Mouse (Mus musculus): ENCODE measurements around the gene Rhbdf1. TPM values are rescaled to one million over a fixed set of nuclear protein-coding genes. Genes with fewer than 3 reads are reported as not detected.
A peak's percentile ranks its signal among the peaks of the same experiment; 100 is the strongest.

Gene Rhbdf1
- polyA plus RNA-seq, 1 experiment from 2014 or later = 57.6 TPM

DNA sequence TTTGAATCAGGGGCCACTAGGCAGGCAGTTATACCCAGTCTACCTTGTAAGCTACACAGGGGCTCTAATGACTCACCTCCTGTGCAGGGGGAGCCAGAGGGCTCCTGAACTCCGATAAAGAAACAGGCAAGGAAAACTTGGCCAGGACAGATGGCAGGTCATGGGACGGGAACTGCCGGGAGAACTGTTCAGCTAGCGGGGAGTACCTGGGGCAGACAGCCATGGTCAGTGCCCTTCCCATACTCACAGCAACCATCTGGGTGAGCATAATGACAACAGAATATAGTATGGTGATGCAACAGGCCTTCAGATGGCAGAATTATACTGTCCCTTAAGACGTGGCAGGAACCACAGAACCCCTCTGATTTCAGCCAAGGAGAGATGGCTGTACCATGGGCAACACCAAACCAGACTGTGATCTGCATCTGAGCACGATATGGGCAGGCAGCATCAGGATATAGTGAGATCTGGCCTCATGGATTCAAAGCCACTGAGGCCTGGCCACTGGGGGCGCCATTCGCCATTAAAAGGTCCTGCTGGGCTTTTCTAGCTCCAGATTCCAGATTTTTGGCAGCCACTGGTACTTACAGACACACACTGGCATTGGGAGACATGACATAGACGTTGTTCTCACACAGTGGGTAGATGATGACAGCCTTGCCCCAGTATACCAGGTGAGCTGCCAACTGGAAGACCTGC is 14.8 kb upstream of the Rhbdf1 start:
- peaks cover 26% of the 10 kb centered on the region for H3K4me1 ChIP-seq
- H3K4me3 ChIP-seq (replicated peaks) = no peak overlapping the region
- H3K27ac ChIP-seq = peak overlapping the region; percentile 67; the same call in 1 of the 2 replicates
- no peaks in the 10 kb centered on the region for H3K27me3 ChIP-seq (replicated peaks)
- no peak overlapping the region for H3K9ac ChIP-seq
- H3K9me3 ChIP-seq = no peaks in the 10 kb centered on the region
- peaks cover 23% of the 10 kb centered on the region for H3K36me3 ChIP-seq
- no peak overlapping the region for H3K4me2 ChIP-seq
- WGBS = 60% methylated on average over 9 of the region's 9 CpGs
- no peak for ATAC-seq (ENCODE audit: insufficient read depth, low FRiP score, low read depth)

GRCm38 (mm10) chr11:32236132-32236531 is 14.0 kb upstream of the Rhbdf1 start:
- H3K4me3 ChIP-seq (replicated peaks) = no peak overlapping the region
- no peak for ATAC-seq (ENCODE audit: insufficient read depth, low FRiP score, low read depth)
- H3K9me3 ChIP-seq = no peaks in the 10 kb centered on the region
- H3K9ac ChIP-seq = no peak overlapping the region
- H3K27me3 ChIP-seq (replicated peaks) = no peaks in the 10 kb centered on the region
- H3K4me1 ChIP-seq = peaks cover 26% of the 10 kb centered on the region
- 58% methylated on average over 2 of the region's 2 CpGs for WGBS
- H3K27ac ChIP-seq = peak overlapping the region; percentile 67; the same call in 1 of the 2 replicates
- no peak overlapping the region for H3K4me2 ChIP-seq
- peaks cover 29% of the 10 kb centered on the region for H3K36me3 ChIP-seq

DNA sequence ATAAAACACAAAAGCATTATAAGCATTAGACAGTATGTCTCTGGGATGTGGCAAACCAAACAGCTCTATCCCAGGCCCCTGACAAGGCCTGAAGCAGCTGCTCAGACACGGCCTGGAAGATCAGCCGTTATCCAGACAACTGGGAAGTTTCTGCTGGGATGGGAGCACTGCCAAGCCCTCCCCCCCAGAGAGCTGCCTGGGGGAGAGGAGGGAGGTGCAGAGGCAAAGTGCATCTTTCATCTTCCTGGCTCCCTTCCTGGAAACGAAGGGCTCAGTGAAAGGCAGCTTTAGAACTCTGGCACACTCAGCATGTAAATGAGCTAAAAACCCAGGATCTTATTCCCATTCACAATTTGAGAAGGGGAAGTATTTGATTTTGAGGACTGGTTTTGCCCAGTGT is 13.5 kb upstream of the Rhbdf1 start:
- 34% methylated on average over 3 of the region's 3 CpGs for WGBS
- H3K4me3 ChIP-seq (replicated peaks) = no peak overlapping the region
- peaks cover 26% of the 10 kb centered on the region for H3K36me3 ChIP-seq
- H3K4me2 ChIP-seq = no peak overlapping the region
- ATAC-seq (ENCODE audit: insufficient read depth, low FRiP score, low read depth) = peak; percentile 37; the same call in 1 of the 2 replicates
- H3K27me3 ChIP-seq (replicated peaks) = no peaks in the 10 kb centered on the region
- no peak overlapping the region for H3K9ac ChIP-seq
- no peaks in the 10 kb centered on the region for H3K9me3 ChIP-seq
- H3K27ac ChIP-seq = peak overlapping the region; percentile 74
- peaks cover 26% of the 10 kb centered on the region for H3K4me1 ChIP-seq

DNA sequence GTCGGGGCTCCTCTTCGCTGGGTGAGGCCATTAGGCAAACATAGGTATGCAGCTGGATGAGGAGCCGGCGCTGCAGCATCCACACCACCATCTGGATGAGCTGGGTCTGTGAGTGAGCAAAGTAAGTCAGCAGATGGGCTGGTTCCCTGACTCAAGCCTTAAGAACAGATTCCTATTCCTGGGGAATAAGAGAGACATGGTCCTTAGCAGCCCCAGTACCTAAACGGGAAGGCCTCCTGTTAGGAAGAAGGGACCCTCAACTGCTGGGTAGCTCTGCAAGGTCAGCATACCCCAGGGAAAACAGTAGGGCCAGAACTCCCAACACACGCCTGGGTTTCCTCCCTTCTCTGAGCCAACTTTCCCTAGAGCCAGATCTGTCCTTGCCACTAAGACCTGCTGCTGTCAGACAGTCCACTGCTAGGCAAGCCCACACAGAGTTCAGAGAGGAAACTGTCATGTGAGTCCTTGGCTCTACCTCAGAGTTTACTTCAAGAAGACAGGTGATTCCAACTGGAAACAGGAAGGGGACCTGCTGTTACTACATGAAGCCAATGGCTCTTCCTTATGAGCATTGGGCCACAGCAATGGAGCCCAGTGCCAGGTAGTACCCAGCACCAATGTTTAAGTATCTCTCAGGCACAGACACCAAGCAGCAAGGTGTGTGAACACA is 12.9 kb upstream of the Rhbdf1 start:
- Histone ChIP-seq H3K27me3 (replicated peaks) (no peaks in the 10 kb centered on the region), H3K27ac (peak overlapping the region; percentile 74), H3K9me3 (no peaks in the 10 kb centered on the region), H3K4me1 (peaks cover 26% of the 10 kb centered on the region), H3K4me3 (replicated peaks) (no peak overlapping the region), H3K4me2 (no peak overlapping the region), H3K9ac (no peak overlapping the region), H3K36me3 (peaks cover 28% of the 10 kb centered on the region)
- no peak for ATAC-seq (ENCODE audit: insufficient read depth, low FRiP score, low read depth)
- 88% methylated on average over 6 of the region's 6 CpGs for WGBS

DNA sequence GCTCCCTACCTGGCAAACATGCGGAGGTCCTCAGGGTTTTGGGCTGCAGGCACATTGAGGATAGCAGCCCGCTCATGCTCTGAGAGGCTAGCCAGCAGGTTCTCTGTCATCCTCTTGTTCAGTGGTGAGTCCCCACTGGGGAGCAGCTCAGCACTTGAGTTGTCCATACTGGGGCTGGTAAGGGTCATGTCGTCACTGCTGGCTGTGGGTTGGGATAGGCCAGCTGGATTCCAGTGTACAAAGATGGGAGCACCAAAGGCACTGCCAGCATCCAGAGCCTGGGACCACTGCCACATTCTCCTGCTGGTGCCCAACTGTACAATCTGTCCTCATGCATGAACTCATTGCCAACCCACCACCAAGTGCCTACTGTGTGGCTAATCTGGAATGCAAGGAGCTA is 11.8 kb upstream of the Rhbdf1 start:
- no peaks in the 10 kb centered on the region for H3K9me3 ChIP-seq
- H3K4me3 ChIP-seq (replicated peaks) = no peak overlapping the region
- no peak overlapping the region for H3K9ac ChIP-seq
- peaks cover 25% of the 10 kb centered on the region for H3K36me3 ChIP-seq
- H3K27me3 ChIP-seq (replicated peaks) = no peaks in the 10 kb centered on the region
- peaks cover 26% of the 10 kb centered on the region for H3K4me1 ChIP-seq
- H3K27ac ChIP-seq = no peak overlapping the region; the same call in 1 of the 2 replicates
- 85% methylated on average over 3 of the region's 3 CpGs for WGBS
- ATAC-seq (ENCODE audit: insufficient read depth, low FRiP score, low read depth) = no peak
- H3K4me2 ChIP-seq = no peak overlapping the region

DNA sequence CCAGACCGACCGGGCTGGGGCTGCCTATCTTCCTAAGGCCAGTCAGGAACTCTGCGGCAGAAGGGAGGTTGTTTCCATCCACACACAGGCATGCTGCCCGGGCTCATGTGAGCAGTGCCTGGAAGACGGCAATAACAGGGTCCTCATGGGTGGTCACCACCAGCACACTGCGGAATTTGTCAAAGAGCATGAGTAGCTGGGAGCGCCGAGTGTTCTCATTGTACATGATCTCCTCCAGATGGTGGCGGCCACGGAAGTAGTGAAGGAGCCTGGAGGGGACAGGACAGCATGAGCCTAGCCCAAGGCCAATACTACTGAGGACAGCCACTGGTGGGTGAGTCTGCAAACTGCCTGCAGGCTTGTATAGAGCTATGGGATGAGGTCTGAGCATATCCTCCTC is 10.7 kb upstream of the Rhbdf1 start:
- no peak for ATAC-seq (ENCODE audit: insufficient read depth, low FRiP score, low read depth)

DNA sequence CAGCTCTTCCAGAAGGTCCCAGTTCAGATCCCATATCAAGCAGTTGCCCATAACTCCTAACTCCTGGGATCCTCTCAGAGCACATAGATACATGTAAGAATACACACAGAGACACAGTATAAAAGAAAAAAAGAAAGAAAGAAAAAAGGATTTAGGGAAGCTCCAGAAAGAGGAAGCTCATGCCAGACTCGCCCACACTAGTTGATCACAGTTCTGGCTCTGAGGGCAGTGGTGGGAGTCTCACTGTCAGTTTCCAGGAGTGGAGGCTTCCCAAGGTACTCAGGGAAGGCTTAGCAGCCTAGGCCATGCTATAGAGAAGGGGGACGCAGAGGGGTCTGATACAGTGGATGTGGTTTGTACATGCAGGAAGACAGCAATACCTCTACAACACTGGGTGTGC is 9.0 kb upstream of the Rhbdf1 start:
- H3K4me2 ChIP-seq = no peak overlapping the region
- no peak overlapping the region for H3K27ac ChIP-seq
- H3K36me3 ChIP-seq = peaks cover 22% of the 10 kb centered on the region
- no peaks in the 10 kb centered on the region for H3K9me3 ChIP-seq
- no peak overlapping the region for H3K9ac ChIP-seq
- peaks cover 30% of the 10 kb centered on the region for H3K4me1 ChIP-seq
- 94% methylated on average over 2 of the region's 2 CpGs for WGBS
- H3K27me3 ChIP-seq (replicated peaks) = no peaks in the 10 kb centered on the region
- H3K4me3 ChIP-seq (replicated peaks) = no peak overlapping the region
- ATAC-seq (ENCODE audit: insufficient read depth, low FRiP score, low read depth) = no peak

More for the DNA sequence above, 10.7 kb upstream of the Rhbdf1 start:
- Histone ChIP-seq H3K4me1 (peaks cover 26% of the 10 kb centered on the region), H3K4me2 (no peak overlapping the region), H3K9me3 (no peaks in the 10 kb centered on the region), H3K36me3 (peaks cover 22% of the 10 kb centered on the region), H3K27me3 (replicated peaks) (no peaks in the 10 kb centered on the region), H3K9ac (no peak overlapping the region), H3K4me3 (replicated peaks) (no peak overlapping the region), H3K27ac (no peak overlapping the region)
- 69% methylated on average over 10 of the region's 10 CpGs for WGBS

GRCm38 (mm10) chr11:32230220-32230619 is 8.1 kb upstream of the Rhbdf1 start:
- H3K9me3 ChIP-seq = no peaks in the 10 kb centered on the region
- ATAC-seq (ENCODE audit: insufficient read depth, low FRiP score, low read depth) = no peak
- H3K4me1 ChIP-seq = peaks cover 30% of the 10 kb centered on the region
- WGBS = 85% methylated on average over 4 of the region's 4 CpGs
- H3K4me2 ChIP-seq = no peak overlapping the region
- peaks cover 22% of the 10 kb centered on the region for H3K36me3 ChIP-seq
- H3K9ac ChIP-seq = no peak overlapping the region
- H3K27ac ChIP-seq = no peak overlapping the region
- no peak overlapping the region for H3K4me3 ChIP-seq (replicated peaks)
- no peaks in the 10 kb centered on the region for H3K27me3 ChIP-seq (replicated peaks)

GRCm38 (mm10) chr11:32228292-32228845 is 6.3 kb upstream of the Rhbdf1 start:
- no peak for ATAC-seq (ENCODE audit: insufficient read depth, low FRiP score, low read depth)
- Histone ChIP-seq H3K4me2 (no peak overlapping the region), H3K9me3 (no peaks in the 10 kb centered on the region), H3K27ac (no peak overlapping the region), H3K36me3 (peaks cover 15% of the 10 kb centered on the region), H3K27me3 (replicated peaks) (no peaks in the 10 kb centered on the region), H3K9ac (no peak overlapping the region), H3K4me3 (replicated peaks) (no peak overlapping the region), H3K4me1 (peaks cover 35% of the 10 kb centered on the region)
- 85% methylated on average over 3 of the region's 3 CpGs for WGBS

- H3K4me1 ChIP-seq = peaks cover 43% of the 10 kb centered on the region
- H3K9me3 ChIP-seq = no peaks in the 10 kb centered on the region
- no peak overlapping the region for H3K27ac ChIP-seq
- peaks cover 12% of the 10 kb centered on the region for H3K36me3 ChIP-seq
- no peak for ATAC-seq (ENCODE audit: insufficient read depth, low FRiP score, low read depth)
- H3K4me2 ChIP-seq = peak overlapping the region; percentile 84; the same call in 1 of the 2 replicates
- H3K4me3 ChIP-seq (replicated peaks) = peak overlapping the region; percentile 73; the same call in 1 of the 2 replicates
- 86% methylated on average over 9 of the region's 9 CpGs for WGBS
- H3K27me3 ChIP-seq (replicated peaks) = no peaks in the 10 kb centered on the region
- H3K9ac ChIP-seq = no peak overlapping the region
Observed at GRCm38 (mm10) chr11:32227555-32227954, 5.5 kb upstream of the Rhbdf1 start.

DNA sequence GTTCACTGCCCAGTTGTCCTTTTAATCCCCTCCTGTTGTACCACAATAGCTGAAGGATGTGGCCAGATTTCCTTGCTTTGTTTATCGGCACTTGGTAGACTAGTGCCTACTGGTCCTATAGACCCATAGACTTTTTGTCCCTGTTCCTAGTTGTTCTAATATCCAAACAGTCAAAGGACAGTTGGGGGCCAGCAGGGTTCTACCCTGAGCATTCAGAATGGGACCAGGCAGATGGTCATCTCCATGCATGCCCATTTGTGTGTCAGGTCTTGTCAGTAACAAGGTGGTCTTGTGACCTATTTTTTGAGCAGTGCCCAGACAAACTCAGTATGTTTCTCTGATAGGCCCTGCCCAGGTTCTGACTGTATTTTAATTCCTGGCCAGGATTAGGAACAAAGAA is 4.9 kb upstream of the Rhbdf1 start:
- H3K4me2 ChIP-seq = peak overlapping the region; percentile 84
- peaks cover 47% of the 10 kb centered on the region for H3K4me1 ChIP-seq
- no peak for ATAC-seq (ENCODE audit: insufficient read depth, low FRiP score, low read depth)
- H3K27ac ChIP-seq = 0 out of 2 replicates have a peak overlapping the region, but pooled peaks have one; percentile 93
- H3K9ac ChIP-seq = peak overlapping the region; percentile 81; the same call in 1 of the 2 replicates
- no peaks in the 10 kb centered on the region for H3K9me3 ChIP-seq
- WGBS = 48% methylated on average over 1 of the region's 1 CpGs
- no peaks in the 10 kb centered on the region for H3K27me3 ChIP-seq (replicated peaks)
- H3K36me3 ChIP-seq = peaks cover 12% of the 10 kb centered on the region
- H3K4me3 ChIP-seq (replicated peaks) = peak overlapping the region; percentile 73

All from stomach, embryonic 15.5 days (tissue).